Mouse (Mus musculus) urinary bladder, postnatal 14 days (tissue): ENCODE measurements around the gene Pak4.
"Not testable (repeated sequence)": the region's sequence is repeated elsewhere in the genome, so short reads cannot be mapped to it uniquely, and the experiment has no call there.

Experiments
- DNase-seq: peaks from one replicate; pipeline ENCODE4 v3.0.0; 2021; ENCODE audit warnings: low spot score

Pak4 gene

GRCm38 (mm10) chr7:28597642-28598446, at the start of gene Pak4, which contains the start of gene Samd4b:
Gene Pak4 (minus strand): TSS chr7:28598185.
Gene Samd4b (minus strand): TSS chr7:28598144.
- peak; percentile 100 for DNase-seq

GRCm38 (mm10) chr7:28647016-28647415, 49.0 kb upstream of the Pak4 start:
- no peak for DNase-seq

GRCm38 (mm10) chr7:28645947-28646475, 48.0 kb upstream of the Pak4 start:
- DNase-seq, result no peak

DNA sequence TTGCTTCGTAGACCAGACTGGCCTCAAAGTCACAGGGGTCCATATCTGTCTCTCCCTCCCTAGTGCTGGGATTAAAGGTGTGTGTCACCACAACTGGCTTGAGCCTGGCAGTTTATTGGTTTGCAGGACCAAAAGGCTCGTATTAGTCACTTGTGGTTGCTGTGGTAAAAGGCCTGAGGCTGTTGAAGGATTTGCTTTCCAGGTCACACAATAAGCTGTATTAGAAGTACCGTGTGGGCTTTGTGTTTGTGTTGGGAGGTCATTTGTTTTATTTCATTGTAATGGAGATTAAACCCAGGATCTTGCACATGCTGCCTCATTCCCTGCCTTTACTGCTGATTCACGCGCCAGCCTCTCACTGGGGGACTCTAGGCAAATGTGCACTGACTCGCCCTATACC, 47.4 kb upstream of the Pak4 start:
- no peak for DNase-seq

DNA sequence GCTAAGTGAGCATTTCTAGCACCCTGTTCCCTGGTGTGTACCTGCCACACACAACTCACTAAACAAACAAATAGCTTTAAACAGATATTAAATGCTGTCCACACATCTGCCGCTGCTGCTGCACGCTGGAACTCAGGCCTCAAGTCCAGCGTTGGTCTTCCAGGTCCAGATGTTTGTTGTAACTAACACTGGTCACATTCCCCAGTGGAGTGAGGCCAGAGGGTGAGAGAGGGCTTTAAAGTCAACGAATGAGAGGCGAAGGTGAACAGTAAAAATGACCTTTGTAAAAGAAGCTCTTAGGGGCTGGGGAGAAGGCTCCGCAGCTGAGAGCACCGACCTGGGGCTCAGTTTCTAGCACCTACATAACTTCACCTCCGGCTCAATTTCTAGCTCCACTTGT, 43.6 kb upstream of the Pak4 start:
- DNase-seq, result no peak

GRCm38 (mm10) chr7:28637511-28637910, 39.5 kb upstream of the Pak4 start:
- DNase-seq, result no peak

GRCm38 (mm10) chr7:28634128-28634527, 36.1 kb upstream of the Pak4 start:
- no peak for DNase-seq

DNA sequence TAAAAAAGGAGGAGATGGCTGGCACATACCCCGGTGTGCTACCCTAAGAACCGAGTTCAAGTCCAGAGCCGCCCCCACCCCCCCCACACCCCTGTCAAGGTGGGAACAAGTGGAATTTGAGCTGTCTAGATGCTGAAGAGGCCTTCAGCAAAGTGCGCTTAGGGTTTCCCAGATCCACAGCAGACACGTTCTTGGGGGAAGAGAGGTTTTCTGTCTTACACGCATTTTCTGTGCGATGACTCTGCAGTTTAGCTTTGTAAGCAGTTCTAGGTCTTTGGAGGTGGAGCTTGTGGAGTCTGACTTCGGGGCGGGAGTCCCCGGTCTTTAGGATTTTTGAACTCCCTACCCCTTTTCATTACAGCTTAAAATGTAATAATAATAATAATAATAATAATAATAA, 33.1 kb upstream of the Pak4 start, which contains the start of gene Acp7:
Acp7 (minus strand) TSS at position 260 of the 400 bp plus-strand sequence.
- no peak for DNase-seq

- no peak for DNase-seq
Observed at GRCm38 (mm10) chr7:28624791-28625190, 26.8 kb upstream of the Pak4 start.

- no peak for DNase-seq
Observed at GRCm38 (mm10) chr7:28619098-28619715, 21.2 kb upstream of the Pak4 start.

GRCm38 (mm10) chr7:28605951-28606350, 8.0 kb upstream of the Pak4 start:
- DNase-seq, result no peak

DNA sequence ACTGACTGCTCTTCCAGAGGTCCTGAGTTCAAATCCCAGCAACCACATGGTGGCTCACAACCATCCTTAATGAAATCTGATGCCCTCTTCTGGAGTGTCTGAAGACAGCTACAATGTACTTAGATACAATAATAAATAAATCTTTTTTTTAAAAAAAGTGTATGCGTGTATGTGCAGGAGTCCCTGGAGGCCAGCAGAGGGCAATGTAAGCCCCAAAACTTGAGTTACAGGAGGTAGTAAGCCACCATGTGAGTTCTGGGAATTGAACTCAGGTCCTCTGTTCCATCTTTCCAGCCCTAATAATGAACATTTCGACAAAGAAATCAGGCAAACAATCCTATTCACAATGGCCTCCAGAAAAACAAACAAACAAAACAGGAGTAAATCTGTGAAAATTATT, 5.8 kb upstream of the Pak4 start:
- not testable (repeated sequence) for DNase-seq

- DNase-seq, result no peak
Observed at GRCm38 (mm10) chr7:28603136-28603535, 5.2 kb upstream of the Pak4 start.

DNA sequence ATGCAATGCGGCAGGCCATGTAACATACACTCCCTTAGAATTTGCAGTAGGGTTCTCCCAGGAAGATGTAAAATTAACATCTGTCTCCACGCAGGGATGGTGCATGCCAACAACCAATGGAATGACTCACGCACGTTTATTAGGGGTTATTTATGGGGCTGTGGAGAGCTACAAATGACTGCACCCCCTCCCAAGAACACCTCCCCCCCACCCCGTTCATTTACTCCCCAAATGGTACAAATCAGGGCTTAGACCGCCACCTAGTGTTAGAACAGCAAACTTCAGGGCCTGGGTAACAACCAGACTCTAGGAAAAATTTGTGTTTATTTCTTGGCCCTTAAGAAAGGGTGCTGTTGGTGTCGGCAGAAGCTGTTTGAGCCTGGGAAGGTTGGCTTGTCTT, 3.7 kb upstream of the Pak4 start:
- peak; percentile 64 for DNase-seq

DNA sequence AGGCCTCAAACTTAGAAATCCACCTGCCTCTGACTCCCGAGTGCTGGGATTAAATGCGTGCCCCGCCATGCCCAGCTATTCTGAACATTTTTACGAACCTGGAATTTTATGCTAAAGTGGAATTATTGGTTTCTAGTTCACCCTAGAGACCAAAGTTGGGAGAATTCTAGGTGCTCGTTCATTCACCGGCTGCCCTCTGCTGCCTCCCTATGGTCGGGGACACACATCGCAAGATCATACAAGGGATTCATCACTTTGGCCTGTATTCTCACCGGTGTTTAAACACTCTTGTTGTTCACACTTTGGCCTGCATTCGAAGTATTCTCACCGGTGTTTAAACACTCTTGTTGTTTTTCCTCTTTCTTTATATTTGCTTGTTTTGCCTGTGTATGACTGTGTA, 3.0 kb upstream of the Pak4 start:
- peak; percentile 79 for DNase-seq

DNA sequence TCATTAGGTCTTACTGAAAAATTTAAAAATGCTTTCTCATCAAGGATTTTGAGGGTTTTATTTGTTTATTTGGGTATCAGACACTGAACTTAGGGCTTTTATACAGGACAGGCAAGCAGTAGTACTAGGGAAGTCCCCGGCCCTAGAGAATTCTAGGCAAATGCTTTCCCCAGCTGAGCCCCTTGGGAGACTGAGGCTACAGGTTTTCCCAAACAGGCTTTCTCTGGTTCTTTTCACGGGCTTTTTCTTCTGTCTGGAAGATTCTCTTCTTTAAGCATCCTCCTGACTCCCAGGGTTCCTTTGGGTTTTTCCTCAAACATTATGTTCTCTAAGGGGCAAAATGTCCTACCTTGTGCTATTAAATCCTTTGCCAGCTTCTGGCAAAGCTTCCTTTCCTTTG, 966 bp upstream of the Pak4 start:
- DNase-seq, result no peak

DNA sequence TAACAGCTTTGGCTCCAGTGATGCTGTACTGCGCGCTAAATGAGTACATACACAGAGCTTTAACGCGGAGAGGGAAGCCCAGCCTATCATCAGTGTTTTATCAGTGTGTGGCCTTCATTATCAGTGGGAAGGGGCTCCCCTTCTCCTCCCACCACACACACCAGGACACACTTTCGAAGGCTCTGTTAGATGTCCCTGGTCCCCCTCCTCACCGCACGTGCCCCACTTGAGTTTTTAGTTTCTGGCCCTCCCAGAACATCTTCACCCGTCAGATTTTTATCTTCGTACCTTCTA, 761 bp downstream of the Pak4 start:
- no peak for DNase-seq

DNA sequence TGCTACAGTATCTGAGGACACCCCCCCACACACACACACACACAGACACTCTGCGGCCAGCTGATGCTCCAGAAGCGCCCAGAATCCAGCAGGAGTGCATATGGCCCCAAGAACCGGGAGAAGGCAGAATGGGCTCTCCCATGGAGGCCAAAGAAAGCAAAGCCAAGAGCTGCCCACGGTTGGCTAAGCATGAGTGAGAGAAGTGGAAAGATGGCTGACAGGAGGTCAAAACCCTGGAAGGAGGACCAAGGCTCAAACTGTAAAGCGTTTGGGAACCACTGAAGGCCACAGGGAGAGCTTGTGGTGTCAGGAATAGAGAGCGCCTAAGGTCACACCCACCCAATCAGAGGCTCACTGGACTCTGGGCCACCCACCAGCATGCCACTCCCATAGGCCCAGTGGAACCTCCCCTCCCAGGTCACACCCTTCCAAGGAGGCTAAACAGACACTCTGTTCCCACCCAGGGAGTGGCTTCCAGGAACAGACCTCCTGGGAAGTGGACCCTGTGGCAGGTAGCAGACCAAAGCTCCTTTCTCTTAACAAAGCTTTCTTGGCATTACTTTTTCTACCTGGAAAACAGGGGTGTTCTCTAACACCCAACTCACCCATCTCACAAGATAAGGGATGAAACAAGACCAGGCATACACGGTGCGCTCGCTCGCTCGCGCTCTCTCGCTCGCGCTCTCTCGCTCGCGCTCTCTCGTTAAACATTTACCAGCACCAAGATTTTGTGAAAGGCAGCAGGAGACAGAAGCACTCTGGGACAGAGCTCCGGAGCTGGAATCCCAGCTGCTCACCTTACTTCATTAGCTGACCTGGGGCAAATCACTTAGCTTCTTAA, 1.3 kb downstream of the Pak4 start:
- DNase-seq, result peak; percentile 71

DNA sequence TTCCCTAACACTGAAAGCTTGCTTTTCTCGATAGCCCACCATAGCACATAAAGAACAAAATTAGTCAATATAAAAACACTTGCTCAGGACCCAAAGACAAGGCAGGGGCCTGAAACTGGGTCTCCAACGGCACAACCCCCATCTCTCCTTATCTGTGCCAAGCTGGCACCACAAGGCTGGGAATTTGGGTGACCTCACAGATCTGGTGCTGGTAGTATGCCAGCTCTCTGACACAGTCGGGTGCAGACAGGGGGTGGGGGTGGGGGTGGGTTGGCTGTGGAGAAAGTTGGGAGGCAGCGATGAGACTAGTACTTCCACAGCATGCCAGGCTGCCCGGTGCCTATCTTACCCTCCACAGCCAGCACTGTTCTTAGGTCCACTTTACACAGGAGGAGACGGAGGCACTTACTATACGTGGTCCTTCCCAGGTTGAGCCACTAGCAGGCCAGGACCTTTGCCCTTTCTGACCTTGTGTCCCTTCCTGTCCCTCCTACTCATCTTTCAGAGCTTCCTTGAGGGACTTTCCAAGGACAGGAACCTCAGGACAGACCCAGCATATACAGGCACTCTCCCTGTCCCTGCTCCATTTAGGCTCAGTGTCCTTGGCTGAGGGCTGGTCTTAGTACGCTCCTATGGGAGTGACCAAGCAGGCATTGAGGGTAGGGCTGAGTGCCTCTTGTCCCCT, 2.1 kb downstream of the Pak4 start:
- DNase-seq, result no peak

- no peak for DNase-seq
Observed at GRCm38 (mm10) chr7:28593206-28594111, 4.5 kb downstream of the Pak4 start.

DNA sequence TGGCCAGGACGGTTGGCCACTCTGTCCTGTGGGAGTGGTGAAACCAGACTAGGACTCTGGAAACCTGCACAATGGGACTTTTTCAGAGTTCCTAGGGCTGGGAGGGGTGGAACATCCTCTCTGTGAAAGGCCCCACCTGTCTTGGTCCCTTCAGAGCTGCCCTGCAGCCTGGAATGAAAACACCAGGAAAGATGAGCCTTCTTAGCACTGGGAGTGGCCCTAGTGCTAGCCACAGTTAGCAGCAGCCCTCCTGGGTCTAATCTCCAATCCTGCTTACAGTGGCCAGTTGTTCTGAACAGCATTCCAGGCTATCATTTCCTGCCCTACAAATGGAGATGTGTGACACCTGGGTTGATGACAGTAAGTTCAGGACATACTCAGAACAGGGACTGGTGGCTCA, 6.1 kb downstream of the Pak4 start:
- no peak for DNase-seq
